Mouse (Mus musculus) liver (tissue): ENCODE data around the gene Fbxl20.

Source experiments
- DNase-seq: peaks from one replicate; pipeline ENCODE4 v3.0.0-alpha.2; 2020; ENCODE audit warnings: mixed read lengths

Fbxl20 gene

DNA sequence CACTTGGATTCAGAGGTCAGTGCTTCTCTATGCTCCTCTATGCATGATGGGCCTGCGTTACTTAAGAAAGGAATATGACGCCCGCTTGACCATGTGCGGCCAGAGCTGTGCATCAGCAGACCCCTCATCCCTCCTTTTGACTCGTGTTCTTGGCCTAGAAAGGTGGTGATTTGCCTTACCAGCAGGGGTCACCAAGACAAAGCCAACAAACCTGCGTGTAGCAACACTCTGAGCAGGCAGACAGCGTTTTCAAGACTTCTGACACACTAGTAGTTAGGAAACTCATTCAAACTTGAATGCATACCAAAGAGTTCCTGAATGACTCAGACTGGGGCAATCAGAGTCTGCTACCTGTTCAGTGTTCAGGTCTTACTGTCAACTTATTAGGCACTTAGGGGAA, 63.6 kb downstream of the Fbxl20 start:
- DNase-seq, result no peak

DNA sequence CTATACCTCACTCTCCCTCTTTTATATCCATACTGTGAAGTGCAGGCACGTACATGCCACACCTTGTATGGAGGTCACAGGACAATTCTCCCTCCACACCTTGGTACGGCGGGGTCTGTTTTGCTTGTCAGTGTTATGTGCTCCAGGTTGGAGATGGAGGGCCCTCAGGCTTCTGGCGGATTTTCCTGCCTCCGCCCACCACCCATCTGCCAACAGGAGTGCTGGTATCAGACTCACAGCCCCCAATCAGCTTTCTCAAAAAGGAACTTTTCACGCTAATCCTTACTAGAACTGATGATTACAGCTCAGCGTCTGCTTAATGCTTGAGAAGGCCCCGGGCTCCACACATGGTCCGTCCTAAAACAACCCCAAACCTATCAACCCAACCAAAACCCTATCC, 64.1 kb downstream of the Fbxl20 start:
- DNase-seq, result no peak

- DNase-seq, result no peak
Observed at GRCm38 (mm10) chr11:98082745-98083144, 67.5 kb downstream of the Fbxl20 start.

- DNase-seq, result no peak
Observed at GRCm38 (mm10) chr11:98080450-98080849, 69.8 kb downstream of the Fbxl20 start.

DNA sequence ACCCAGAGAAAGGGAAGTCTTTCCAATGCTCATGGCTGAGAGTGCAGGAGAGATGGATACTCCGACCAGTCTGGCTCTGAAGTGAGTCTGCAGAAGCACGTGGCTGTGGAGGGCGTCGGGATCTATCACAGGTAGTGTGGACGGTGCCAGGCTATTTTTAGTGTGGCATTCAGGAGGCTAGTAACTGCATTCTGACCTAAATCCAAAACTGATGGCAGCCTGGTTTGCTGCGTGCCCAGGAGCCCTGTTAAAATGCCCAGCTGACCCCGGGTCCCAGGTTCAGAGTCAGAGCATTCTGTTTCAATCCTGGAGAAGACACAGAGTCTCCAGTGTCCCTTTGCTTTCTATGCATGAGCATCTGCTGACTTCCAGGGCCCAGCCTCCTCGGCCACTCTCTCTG, 73.1 kb downstream of the Fbxl20 start:
- DNase-seq, result no peak

GRCm38 (mm10) chr11:98075195-98075808, 74.9 kb downstream of the Fbxl20 start:
- peak; percentile 82 for DNase-seq

- DNase-seq, result no peak
Observed at GRCm38 (mm10) chr11:98073442-98073841, 76.8 kb downstream of the Fbxl20 start.

DNA sequence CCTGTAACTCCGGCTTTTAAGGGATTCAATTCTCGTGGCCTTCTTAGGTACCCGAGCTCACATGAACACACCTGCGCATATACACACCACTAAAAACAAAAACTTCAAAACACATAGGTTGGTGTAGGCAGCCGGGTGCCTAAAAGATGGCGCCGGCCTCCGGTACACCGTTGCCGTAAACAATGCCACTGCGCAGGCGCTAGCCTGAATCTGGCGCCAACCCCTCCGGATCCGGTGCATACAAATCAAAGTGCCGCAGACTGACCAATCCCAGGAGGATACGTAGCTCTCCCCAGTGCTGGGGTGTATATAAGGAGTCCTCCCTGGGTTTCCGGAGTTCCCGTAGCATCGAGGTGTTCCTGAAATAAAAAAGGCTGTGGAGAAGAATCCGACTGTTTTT, 82.9 kb downstream of the Fbxl20 start:
- DNase-seq, result no peak

GRCm38 (mm10) chr11:98066201-98066600, 84.0 kb downstream of the Fbxl20 start:
- DNase-seq, result no peak

DNA sequence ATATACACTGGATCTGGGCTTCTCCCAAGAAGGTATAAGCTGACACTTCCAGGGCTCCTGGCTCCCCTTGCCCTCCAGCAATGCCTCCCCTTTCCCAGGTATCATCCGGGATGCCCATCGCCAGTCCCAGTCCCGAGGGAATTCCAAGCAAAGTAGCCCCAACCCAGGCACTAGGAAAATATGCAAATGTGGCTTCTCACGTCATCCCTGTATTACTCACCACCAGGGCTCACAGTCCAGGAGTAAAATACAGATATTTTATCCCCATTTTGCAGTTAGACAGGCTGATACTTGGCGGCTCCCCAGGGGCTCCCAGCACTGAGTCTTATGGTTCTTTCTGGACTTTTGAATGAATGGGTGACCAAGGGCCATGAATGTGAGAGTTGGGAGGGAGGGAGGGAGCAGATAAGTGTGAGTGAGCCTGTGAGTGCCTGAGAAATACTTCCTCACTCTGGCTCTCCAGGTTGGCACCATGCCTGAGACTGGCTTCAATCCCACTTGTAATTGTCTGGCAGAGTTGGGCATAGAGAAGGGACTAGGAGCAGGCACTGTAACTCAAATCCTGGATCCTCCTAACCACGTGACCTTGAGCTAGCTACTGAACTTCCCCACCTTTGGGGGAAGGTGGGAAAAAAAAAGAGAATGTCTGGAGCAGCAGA, 88.2 kb downstream of the Fbxl20 start:
- no peak for DNase-seq

GRCm38 (mm10) chr11:98061441-98061840, 88.8 kb downstream of the Fbxl20 start:
- no peak for DNase-seq

DNA sequence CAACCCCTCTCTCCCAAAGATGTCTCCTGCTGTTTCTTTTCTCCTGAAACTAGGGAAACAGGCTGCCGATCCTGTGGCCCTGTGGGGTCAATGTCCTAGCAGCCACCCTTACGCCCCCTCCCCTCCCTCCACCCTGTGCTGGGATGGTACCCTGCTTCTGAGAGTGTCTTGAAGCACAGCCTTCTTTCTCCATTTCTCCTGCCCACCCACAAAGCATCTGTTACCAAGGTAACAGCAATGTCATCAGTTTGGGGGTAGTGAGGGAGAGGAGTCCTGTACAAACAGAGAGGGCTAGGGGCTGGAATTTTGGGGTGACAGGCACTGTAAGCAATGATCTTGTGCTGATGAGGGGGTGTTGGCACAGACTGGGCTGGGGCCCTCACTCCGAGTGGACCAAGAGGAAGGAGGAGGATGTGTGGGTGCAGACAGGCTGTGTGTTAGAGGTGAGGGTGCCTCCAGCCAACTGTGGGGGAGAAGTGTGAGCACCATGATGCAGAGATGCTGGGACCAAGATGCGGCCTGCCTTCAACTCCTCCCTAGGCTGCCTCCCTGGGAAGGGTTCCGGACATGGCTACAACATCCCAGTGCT, 90.0 kb downstream of the Fbxl20 start:
- DNase-seq, result no peak

GRCm38 (mm10) chr11:98059662-98060061, 90.5 kb downstream of the Fbxl20 start:
- no peak for DNase-seq

DNA sequence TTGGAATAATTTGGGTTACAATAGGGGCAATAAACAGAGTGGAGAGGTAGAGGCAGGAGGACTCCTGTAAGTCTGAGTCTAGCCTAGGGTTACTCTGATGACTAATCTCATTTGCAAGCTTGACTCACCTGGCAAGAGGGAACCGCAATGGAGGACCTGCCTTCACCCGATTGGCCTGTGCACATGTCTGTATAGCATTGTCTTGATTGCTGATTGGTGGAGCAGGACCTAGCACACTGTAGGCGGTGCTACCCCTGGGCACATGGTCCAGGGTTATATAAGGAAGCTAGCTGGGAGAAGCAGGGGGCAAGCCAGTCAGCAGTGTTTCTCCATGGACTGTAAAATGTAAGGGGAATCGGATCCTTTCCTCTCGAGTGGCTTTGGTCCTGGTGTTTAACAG, 92.2 kb downstream of the Fbxl20 start:
- DNase-seq, result no peak

DNA sequence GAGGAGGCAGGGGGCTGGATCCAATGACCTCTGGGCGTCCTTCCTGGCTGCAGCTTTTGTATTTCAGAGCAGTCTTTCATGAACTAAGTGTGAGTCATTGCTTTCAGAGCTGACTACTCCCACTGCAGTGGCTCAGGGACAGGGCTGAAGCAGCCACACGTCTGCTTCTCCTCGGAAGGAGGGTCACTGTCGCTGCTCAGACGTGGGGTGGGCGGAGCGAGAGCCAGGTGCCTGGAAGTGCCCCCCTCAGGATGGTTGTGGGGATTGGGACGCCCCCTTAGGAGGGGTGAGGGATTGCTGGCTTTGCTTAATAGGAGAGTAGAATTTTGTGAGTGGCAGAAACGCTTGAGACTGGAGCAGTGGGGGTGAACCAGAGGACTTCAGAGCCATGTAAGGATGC, 92.7 kb downstream of the Fbxl20 start:
- no peak for DNase-seq

DNA sequence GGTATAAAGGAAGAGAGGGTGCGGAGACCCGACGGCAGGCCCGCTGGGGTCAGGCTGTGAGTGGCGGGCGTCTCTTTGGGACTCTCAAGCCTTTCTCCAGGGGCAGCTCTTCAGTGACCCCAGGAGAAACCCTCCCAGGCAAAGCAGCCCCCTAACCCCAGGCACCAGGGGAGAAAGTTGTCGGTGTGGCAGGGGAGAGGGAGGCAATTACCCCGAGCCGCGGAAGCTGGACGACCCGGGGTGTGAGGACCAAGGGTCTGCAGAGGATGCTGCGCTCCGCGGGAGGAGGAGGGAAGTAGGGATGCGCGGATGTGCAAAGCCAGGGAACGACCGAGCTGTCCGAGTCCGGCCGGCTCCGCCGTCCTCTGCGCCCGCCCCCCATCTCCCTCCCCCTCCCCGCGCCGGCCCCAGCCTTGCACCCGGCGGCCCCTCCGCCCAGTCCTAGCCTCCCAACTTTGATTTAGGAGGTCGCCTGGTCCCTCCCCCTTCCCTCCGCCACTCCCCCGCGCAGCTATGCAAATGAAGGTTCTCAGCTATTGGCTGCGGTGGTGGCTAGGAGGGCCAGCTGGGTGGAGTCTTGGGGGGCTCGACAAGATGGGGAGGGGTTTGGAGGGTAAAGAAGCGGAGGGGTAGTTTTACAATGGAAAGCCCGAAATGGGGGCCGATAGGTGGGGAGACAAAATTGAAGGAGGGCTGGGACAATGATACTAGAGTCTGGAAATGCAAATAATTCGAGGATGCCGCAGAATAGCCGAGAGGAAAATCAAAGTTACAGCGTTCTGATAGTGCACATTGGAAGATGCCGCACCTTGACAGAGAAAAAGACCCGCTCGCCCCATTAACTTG, 97.0 kb downstream of the Fbxl20 start, which contains the start of gene Stac2:
TSS of gene Stac2 (minus strand) at position 474 of the 846 bp plus-strand sequence.
- DNase-seq, result peak; percentile 69

- DNase-seq, result no peak
Observed at GRCm38 (mm10) chr11:98052129-98052988, 97.8 kb downstream of the Fbxl20 start.

DNA sequence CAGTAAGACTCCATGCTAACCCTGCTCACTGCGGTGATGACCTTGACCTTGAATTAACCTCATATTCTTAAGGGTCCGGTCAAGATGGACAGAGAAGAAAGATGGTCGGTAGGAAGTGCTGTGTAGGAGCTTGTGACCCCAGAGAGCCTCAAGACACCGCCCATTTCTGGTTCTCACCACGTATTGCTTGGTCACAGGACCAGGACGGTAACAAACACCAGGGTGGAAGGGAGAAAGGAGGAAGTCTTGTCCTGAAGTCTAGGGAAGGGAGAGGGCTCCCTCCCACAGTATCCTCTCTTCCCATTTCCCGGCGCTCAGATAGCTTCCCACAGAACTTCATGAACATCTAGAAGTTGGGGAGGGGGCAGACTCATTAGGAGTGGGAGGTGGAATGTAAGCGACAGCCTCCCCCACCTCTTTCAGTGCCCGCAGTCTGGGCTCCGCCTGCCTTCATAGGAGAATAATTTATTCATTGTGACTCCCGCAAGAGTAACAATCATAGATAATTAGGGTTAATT, 98.5 kb downstream of the Fbxl20 start:
- DNase-seq, result no peak

- no peak for DNase-seq
Observed at GRCm38 (mm10) chr11:98050940-98051339, 99.3 kb downstream of the Fbxl20 start.

DNA sequence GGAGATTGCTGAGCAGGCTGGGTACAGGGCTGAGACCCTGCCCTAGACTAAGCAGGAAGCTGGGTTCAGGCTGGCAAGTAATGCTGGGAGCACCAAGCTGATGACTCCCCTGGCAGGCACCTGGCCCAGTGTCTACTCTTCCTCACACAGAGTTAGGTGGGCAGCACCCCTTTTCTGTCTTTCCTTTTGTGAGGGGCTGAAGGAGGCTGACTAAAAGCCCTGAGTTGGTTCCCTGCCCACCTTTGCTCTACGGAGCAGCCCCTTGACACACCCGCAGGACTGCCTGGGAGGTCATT, 99.7 kb downstream of the Fbxl20 start:
- no peak for DNase-seq

DNA sequence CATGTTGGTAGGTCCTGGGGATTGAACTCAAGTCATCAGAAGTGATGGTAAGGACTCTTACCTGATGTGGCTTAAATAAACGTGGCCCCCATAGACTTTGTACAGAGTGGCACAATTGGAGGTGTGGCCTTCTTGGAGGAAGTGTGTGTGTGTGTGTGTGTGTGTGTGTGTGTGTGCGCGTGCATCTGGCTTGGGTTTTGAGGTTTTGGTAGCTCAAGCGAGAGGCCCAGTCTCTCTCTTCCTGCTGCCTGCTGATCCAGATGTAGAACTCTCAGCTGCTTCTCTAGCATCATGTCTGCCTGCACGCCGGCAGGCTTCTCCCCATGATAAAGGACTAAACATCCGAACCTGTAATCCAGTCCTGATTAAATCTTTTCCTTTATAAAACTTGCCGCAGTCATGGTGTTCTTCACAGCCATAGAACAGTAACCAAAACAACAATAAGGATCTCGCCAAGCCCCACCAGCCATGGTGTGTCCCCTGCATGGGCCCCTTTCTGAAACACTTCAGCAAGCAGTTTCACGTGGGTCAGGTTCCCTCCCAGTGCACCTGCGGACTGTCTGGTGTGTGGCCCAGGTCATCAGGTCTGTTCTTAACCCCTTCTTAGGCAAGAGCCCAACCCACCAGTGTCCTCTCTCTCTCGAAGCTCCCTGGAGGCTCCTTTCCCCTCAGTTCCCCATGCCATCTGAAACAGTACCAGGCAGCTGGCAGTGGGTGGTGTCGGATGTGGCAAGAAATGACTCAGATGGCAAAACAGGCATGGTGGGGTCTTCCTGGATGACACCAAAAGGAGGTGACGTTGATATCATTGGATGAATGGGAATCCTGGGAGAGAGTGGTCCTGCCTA, 100.3 kb downstream of the Fbxl20 start:
- DNase-seq, result no peak
